Mouse (Mus musculus) megakaryocyte, embryonic 14.5 days (primary cell): ENCODE measurements around the gene Dock2.

Experiments
- FLI1 ChIP-seq: IDR thresholded peaks from 2 replicates; pipeline ENCODE4 v1.6.1; 2012; ENCODE audit warnings: low read length, inconsistent platforms, mixed read lengths
- GATA1 ChIP-seq: IDR thresholded peaks from 3 replicates; pipeline ENCODE4 v1.6.1; 2012; ENCODE audit warnings: mixed read lengths, low read length, inconsistent platforms, borderline replicate concordance

DNA sequence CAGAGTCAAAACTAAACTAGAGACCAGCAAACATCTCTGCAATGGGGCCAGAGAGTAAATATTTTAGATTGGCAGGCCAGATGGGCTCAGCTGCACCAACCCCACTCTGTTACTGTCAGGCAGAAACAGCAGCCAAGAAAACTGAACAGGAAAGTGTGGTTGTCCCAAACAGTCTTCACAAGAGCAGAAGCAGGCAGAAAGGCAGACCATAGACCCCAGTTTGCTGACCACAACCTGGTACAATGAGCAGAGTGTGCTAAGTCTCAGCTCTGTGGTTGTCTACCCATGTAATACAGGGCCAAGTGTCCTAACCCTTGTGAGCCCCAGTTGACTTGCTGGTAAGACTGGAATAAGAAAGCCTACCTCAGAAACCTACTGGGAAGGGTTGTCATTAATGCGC lies 543.4 kb downstream of the Dock2 start:
- TF ChIP-seq FLI1 (no peak), GATA1 (no peak)
